Mouse (Mus musculus) CD4-positive naive resting alpha-beta T cell, adult 76 days (primary cell): Measurements from ENCODE around the gene Snrnp70. TPM values are rescaled to one million over a fixed set of nuclear protein-coding genes. Genes with fewer than 3 reads are reported as not detected.

Experiments used
- total RNA-seq: library from RNA; stranded (reverse); gene quantifications from one replicate; pipeline ENCODE4 v1.2.4, GENCODE M21; 2023

The Snrnp70 gene
- total RNA-seq: 741 TPM

DNA sequence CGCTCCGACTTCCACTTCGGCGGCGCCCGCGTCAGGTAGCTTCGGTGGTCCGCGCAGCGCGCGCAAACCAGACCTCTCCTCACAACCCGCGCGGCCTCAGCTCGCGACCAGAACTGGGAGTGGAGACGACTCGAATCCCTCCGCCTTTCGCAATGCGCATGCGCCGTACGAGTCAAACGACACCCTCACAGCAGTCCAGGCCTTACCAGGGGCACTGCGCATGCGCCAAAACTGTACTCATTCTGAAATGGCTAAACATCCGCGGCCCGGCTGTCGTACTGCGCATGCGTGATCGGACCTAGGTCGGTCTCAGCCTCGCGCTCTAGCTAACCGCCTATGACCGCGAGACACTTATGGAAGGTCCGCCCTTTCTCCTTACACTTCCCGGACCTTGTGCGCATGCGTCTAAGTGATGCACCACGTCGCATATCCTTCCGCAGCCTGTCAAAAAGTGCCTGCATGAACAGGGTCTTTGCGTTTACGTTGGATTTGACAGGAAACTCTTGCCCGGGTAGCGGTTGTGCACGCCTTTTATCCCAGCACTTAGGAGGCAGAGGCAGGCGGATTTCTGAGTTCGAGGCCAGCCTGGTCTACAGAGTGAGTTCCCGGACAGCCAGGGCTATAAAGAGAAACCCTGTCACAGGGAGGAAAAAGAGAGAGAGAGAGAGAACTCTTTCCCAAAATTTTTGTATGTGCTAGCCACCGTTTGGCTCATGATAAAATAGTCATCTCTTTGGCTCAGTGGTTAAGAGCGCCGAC, at the start of gene Snrnp70:
Gene Snrnp70 (minus strand): TSS at position 165 of the 759 bp plus-strand sequence.

DNA sequence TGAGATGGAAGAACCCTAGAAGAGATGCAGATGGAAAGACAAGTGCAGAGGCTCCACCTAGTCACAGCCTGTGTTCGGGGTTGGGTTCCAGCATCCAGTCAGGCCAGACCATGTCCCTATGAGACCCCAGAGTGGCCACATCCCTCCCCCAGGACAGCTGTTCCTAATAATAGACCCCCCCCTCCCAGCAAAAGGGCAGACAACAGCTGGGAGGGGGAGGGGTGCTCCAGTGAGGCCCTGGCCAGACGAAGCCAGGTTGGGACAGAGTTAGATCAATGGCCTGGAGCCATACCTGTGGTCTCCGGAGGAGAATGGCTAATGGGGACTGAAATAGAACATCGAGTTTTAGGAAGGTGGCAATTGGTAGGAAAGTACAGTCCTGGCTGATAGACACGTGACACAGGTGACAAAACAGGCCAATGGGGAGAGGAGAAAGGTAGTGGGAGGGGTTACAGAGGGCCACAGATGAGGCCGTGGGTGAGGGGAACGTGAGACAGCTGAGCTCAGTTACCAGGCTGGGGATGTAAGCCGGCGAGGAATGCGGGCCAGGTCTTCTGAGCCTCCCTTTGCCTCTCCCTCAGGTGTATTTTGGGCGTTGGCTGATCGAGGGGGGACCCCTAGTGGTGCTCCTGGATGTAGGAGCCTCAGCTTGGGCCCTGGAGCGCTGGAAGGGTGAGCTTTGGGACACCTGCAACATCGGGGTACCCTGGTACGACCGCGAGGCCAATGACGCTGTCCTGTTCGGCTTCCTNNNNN, 42.2 kb upstream of the Snrnp70 start, which contains the start of gene Ruvbl2:
Gene Ruvbl2 (minus strand): TSS at position 576 of the 756 bp plus-strand sequence.

DNA sequence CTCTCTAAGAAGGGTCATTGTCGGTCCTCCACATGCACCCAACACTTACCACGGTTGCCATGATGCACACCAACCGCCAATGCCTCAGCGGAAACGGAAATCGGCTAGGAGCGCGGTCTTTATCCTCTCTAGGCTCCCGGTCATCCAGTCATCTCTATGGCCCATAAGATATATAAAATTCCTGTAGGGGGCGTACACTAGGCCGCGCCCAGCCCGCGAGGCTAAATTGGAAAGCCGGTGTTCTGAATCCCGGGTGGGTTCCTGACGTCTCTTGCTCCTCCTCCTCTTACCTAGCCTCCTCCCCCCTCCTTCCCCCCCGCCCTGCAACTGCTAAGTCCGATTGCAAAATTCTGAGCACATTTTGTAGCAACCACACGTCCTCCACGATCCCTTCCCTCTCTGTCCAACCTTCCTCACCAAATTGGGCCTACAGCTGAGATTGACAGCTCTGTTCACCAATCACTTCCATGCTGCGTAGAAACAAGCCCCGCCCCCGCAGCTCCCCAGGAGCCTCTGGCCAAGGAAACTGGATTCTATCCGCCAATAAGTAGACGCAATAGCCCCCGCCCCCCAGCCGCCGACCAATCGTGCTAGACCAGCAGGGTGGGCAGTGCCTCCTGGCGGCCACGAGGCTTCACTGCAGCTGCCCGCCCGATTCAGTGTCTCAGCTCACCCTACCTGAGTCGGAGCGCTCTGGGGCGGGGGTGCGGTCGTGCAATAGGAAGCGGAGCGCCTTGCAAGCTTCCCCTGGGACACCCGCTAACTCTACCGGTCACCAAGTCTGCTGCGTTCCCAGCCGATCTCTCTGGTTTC, 38.9 kb upstream of the Snrnp70 start, which contains the start of gene Gys1:
Gene Gys1 (plus strand): TSS at position 642 of the 813 bp plus-strand sequence.

DNA sequence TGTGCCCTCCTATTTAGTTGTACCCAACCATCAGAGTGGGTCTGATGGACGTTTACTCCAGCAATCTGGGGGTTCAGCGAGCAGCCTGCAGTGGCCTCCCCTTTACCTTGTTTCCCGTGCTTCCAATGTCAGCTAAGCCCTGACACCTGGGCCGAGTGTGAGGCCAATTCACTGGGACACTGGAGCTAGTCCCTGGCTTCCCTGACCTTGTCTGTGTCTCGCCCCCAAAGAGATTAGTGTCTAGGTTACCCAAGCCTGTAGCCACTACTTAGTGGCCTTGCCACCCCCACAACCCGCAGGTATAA, 25.0 kb upstream of the Snrnp70 start, which contains the start of gene Lhb:
Gene Lhb (plus strand): TSS at position 206 of the 305 bp plus-strand sequence.

DNA sequence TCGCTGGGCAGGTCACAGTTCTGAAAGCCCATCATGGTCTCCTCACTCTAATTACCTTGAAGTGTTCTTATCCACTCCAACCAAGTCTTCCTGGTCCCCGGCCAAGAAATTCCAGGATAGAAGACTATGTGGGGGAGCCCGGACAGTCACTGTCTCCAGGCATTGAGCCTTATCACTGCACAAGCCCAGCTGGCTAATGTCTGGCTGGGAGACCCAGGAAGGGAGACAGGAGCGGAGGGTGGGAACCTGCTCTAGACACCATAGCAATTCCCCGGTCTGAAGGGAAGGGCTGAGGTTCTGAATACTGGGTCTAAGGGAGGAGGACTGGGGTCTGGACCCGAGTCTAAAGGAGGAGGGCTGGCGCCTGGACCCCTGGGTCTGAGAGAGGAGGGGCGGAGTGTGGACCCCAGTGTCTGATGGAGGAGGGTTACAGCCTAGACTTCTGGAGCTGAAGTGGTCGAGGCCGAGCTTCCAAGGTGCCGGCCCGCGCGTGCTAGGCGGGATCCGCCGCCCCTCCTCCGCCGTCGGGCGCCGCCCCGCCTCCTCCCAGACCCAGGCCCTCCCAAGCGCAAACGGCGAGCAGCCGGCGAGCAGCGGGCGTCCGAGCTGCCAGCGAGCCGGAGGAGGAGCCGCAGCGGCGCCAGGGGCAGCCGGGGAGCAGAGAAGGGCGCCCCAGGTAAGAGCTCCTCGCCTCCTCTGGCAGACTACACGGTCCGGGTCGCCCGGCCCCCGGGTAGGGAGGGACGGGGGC, 17.7 kb upstream of the Snrnp70 start, which contains the start of gene Ntf5:
Gene Ntf5 (plus strand): TSS at position 583 of the 751 bp plus-strand sequence.

DNA sequence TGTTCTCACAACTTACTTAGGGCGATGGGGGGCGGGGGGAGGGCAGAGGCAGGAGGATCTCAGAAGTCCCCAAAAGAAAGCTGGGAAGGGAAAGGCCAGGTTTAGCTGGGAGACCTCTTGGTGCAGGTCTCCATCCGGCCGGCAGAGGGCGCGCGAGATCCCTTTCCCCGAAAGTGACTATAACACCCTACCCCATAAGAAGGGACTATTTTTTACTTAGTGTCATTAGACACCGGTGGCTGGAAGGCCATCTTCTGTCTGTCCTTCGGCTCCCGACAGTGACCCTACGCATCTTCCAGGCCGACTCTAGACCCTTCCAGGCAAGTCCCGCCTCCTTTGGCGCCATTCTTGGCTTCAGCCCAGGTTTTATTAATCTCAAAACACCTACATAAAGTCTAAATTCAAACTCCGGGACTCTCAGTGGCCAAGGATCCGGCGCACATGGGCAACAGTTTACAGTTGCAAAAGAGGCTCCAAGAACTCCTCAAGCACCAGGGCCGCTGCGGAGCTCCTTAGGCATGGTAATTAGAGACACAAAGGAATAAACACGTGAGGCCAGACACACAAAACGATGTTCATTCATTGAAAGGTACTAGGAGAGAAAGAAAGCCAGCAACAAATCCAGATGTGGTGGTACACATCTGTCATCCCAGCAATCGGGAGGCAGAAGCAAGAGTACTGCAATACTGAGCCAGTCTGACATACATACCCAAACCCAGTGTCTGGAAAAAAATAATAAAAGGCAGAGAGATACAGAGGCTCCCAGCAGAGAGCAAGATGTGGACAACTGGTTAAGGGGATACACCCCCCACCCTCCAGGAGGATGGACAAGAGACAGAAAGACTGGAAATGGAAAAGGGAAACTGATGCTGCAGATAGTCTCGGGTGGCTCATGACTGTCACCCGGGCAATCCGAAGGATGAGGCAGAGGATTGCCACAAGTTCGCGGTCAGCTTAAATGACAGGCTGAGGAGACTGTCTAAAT, 9.8 kb upstream of the Snrnp70 start, which contains the start of gene Kcna7:
Gene Kcna7 (plus strand): TSS at position 563 of the 985 bp plus-strand sequence.

DNA sequence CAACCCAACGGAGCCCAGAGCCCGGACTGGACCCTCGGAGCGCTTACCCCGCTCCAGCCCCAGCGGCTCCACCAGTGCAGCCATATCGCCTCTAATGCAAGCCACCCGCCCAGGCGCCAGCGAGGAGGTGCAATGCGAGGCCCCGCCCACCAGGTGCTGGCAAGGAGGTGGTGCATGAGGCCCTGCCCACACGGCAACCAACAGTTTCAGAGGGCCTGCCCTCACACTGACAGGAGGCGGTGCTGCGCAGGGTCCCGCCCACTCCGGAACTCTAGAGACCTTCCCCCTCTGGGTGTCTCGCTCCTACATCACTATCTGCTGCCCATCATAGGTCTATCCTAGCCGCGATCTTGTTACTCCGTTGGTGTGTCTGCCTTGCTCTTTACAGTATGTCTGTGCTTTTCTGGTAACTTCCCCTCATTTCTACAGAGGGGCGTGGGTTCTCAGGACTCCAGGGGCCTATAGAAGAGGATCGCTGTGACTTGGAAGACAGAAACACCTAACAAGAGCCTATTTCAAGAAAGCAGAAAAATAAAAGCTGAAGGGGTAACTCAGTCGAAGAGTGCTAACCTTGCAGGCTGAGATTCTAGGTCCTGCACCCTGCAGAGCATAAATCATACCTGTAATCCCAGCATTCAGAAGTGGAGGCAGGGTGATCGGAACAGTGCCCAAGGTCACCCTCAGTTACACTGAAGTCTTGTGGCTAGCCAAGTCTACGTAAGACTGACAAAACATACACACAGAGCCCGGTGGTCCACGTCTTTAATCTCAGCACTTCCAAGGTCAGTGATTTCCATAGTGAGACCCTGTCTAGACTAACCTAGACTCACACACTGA, 24.8 kb downstream of the Snrnp70 start, which contains the start of gene Lin7b:
Gene Lin7b (minus strand): TSS at position 109 of the 837 bp plus-strand sequence.

DNA sequence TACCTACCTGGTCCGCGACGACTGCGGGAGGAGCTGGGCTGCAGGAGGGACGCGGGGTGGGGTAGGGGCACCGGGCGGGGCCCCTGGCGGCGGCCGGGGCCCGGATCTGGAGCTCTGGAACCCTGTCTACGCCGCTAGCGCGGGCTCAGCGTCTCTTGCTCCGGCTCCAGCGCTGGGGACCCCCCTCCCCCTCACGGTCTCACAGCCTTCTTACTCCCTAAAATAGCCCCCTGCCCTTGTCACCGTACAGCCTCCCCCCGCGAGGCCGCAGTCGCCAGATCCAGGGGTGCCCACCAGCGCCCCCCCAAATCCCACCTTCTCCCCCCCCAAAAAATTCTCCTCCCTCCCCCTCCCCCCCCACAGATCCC, 28.9 kb downstream of the Snrnp70 start, which contains the start of gene Ppfia3:
Gene Ppfia3 (minus strand): TSS at position 368 of the 368 bp plus-strand sequence.

DNA sequence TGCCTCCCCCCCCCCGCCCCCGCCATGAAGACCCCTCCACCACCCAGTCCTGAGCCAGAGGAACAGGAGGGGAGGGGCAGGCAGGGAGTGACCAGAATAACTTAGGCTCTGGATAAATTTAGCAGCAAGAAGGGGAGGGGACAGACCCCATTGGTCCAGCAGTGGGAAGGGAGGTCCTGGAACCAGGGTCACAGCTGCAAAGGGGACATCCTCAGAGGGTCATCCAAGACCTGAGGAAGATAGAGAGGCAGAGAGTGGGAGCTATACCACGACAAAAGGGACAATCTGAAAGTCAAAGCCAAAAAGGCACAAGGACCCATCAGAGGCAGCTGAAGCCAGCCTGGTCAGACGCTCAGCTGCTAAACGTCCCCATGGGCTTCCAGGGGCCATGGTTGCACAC, 60.5 kb downstream of the Snrnp70 start, which contains the start of gene Hrc:
Gene Hrc (plus strand): TSS at position 235 of the 400 bp plus-strand sequence.

DNA sequence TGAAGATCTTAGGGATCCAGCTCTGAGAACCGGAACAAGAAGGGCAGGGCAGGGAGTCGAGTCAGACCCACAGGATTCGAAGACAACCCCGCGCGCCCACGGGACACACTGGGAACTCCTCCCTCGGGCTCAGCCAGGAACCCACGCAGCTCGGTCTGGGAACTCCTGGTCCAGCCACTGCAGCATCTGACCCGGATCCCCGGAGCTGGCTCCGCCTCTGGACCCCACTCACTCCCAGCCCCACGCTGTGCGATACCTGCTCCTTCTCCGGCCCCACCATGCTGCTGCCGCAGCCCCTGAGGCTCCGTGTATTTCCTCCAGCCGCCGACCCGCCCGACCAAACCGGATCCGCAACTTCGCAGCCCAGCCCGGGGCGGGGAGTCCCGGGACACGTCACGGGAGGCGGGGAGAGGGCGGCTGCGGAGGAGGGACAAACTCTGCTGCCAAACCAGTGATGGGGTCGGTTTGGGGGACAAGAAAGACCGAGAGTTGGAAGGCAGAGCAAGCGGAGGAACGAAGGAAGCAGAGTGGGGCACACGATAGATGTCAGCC, 62.0 kb downstream of the Snrnp70 start, which contains the start of gene Trpm4:
Gene Trpm4 (minus strand): TSS at position 350 of the 552 bp plus-strand sequence.

Other genes with a start within 250 kb of the Snrnp70 start
- gene Pih1d1, start 241.4 kb downstream of the Snrnp70 start, total RNA-seq: 31.0 TPM
- 51.1 TPM for gene Aldh16a1, start 241.2 kb downstream of the Snrnp70 start, total RNA-seq
- not detected for gene Slc17a7, start 231.8 kb downstream of the Snrnp70 start, total RNA-seq
- gene Gfy, start 216.2 kb downstream of the Snrnp70 start, total RNA-seq: not detected
- gene Pth2, start 214.7 kb downstream of the Snrnp70 start, total RNA-seq: not detected
- not detected for gene Ccdc155, start 190.8 kb downstream of the Snrnp70 start, total RNA-seq
- not detected for gene Dkkl1, start 183.6 kb downstream of the Snrnp70 start, total RNA-seq
- gene Tead2, start 180.0 kb downstream of the Snrnp70 start, total RNA-seq: not detected
- 344 TPM for gene Cd37, start 156.6 kb downstream of the Snrnp70 start, total RNA-seq
- not detected for gene Slc6a16, start 154.7 kb downstream of the Snrnp70 start, total RNA-seq
- gene Slc6a21, start 118.2 kb downstream of the Snrnp70 start, total RNA-seq: not detected
- gene Trpm4, start 62.0 kb downstream of the Snrnp70 start, total RNA-seq: 8.1 TPM
- not detected for gene Hrc, start 60.5 kb downstream of the Snrnp70 start, total RNA-seq
- 0.26 TPM for gene Ppfia3, start 28.7 kb downstream of the Snrnp70 start, total RNA-seq
- not detected for gene Lin7b, start 25.2 kb downstream of the Snrnp70 start, total RNA-seq
- not detected for gene Kcna7, start 9.9 kb upstream of the Snrnp70 start, total RNA-seq
- gene Ntf5, start 18.0 kb upstream of the Snrnp70 start, total RNA-seq: not detected
- not detected for gene Lhb, start 25.1 kb upstream of the Snrnp70 start, total RNA-seq
- gene Gys1, start 39.1 kb upstream of the Snrnp70 start, total RNA-seq: 6.8 TPM
- gene Ruvbl2, start 42.4 kb upstream of the Snrnp70 start, total RNA-seq: 48.1 TPM
- 649 TPM for gene Ftl1, start 64.1 kb upstream of the Snrnp70 start, total RNA-seq
- 78.4 TPM for gene Bax, start 71.2 kb upstream of the Snrnp70 start, total RNA-seq
- gene Tulp2, start 86.1 kb upstream of the Snrnp70 start, total RNA-seq: not detected
- not detected for gene Gm45808, start 91.1 kb upstream of the Snrnp70 start, total RNA-seq
- gene Dhdh, start 93.1 kb upstream of the Snrnp70 start, total RNA-seq: 1.8 TPM
- 61.9 TPM for gene Nucb1, start 114.7 kb upstream of the Snrnp70 start, total RNA-seq
- gene Ppp1r15a, start 130.5 kb upstream of the Snrnp70 start, total RNA-seq: 681 TPM
- 1.2 TPM for gene Plekha4, start 130.6 kb upstream of the Snrnp70 start, total RNA-seq
- gene Hsd17b14, start 159.2 kb upstream of the Snrnp70 start, total RNA-seq: not detected
- 65.6 TPM for gene Bcat2, start 174.4 kb upstream of the Snrnp70 start, total RNA-seq
- gene Fgf21, start 219.7 kb upstream of the Snrnp70 start, total RNA-seq: not detected
- gene Fut1, start 221.5 kb upstream of the Snrnp70 start, total RNA-seq: not detected
- not detected for gene Izumo1, start 226.1 kb upstream of the Snrnp70 start, total RNA-seq
- gene Rasip1, start 231.7 kb upstream of the Snrnp70 start, total RNA-seq: 0.73 TPM
- gene Mamstr, start 244.2 kb upstream of the Snrnp70 start, total RNA-seq: not detected